Mouse (Mus musculus) Patski (cell line): ENCODE measurements around the gene Cdk2ap1. TPM values are rescaled to one million over a fixed set of nuclear protein-coding genes. Genes with fewer than 3 reads are reported as not detected.
"Not testable (repeated sequence)": the region's sequence is repeated elsewhere in the genome, so short reads cannot be mapped to it uniquely, and the experiment has no call there.

Source experiments
- ATAC-seq: fragments of 100-300 bp; one replicate; pipeline ENCODE4 v1.8.0; 2021
- CTCF ChIA-PET: fragments of 350-600 bp; sonication (Branson Sonifier 250); formaldehyde crosslinking; loops from one replicate; lab custom pipeline; 2022; ENCODE audit warnings: inconsistent platforms; lab: Charles Lee
- POLR2A ChIA-PET: fragments of 350-600 bp; sonication (Branson Sonifier 250); formaldehyde crosslinking; loops from one replicate; lab custom pipeline; 2022; ENCODE audit warnings: antibody characterized with exemption, inconsistent platforms; lab: Charles Lee
- DNase-seq: peaks from one replicate; pipeline ENCODE4 v3.0.0-alpha.2; 2011; ENCODE audit warnings: low read depth, low spot score
- H3K27me3 ChIP-seq: fragments of 371-371 bp; one replicate; pipeline ENCODE4 v1.5.1; 2021
- CTCF ChIP-seq: fragments of 100-300 bp; IDR thresholded peaks from one replicate; pipeline ENCODE4 v1.5.1; 2021
- in situ Hi-C: fragments of 300-500 bp; cut with MboI; formaldehyde crosslinking; loops from 3 replicates; pipeline ENCODE4 v1.11.1; 2018; ENCODE audit warnings: low pct_unique_long_range_greater_than_20kb, mixed read lengths
- polyA plus RNA-seq: library from polyadenylated mRNA; unstranded; gene quantifications from one replicate; pipeline ENCODE4 v1.2.3, GENCODE M21; 2021

The Cdk2ap1 gene
- polyA plus RNA-seq, 1 experiment from 2014 or later, result 231 TPM

DNA sequence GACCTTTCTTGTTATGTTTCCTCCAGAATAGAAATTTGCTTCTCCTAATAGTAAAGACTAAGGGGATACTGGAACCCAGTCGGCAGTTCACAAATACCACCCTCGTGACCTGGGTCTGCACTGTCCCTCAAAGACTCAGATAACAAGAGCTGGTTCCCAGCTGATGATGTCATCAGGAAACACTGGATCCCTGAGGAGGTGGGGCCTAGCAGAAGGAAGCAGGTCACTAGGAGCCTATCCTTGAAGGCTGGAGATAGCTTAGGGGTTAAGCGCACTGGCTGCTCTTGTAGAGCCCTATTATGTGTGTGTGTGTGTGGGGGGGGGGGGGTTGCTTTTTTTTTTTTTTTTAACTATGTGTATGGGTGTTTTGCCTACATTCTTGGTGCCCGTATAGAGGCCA lies 62.8 kb downstream of the Cdk2ap1 start:
- TF ChIP-seq CTCF, result no peak
- H3K27me3 ChIP-seq, result no peaks in the 10 kb centered on the region
- no peak for DNase-seq
- ATAC-seq, result no peak
- in situ Hi-C loops, result no loop called here
- POLR2A ChIA-PET, result no interaction called here
- CTCF ChIA-PET, result interaction anchor here (1.0 to 2.8 kb wide), 5 partner anchors 14 to 155 kb away, joined by 3 to 14 read pairs (median 5); partner anchors contain the start of genes 2810006K23Rik and Mphosph9

DNA sequence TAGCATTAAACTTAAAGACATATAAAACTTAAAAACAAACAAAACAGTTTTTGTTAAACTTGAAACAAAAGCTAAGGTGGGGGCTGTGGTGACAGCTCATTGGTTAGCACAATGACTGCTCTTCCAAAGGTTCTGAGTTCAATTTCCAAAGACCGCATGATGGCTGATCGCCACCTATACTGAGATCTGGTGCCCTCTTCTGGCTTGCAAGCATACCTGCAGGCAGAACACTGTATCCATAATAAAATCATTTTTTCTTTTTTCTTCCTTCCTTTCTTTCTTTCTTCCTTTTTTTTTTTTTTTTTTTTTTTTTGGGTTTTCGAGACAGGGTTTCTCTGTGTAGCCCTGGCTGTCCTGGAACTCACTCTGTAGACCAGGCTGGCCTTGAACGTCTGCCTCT lies 63.6 kb downstream of the Cdk2ap1 start:
- TF ChIP-seq CTCF, result peak; percentile 76
- POLR2A ChIA-PET, result interaction anchor here (0.8 kb wide), 1 partner anchor 21 kb away, joined by 3 read pairs; no protein-coding TSS in a partner anchor
- H3K27me3 ChIP-seq, ATAC-seq, DNase-seq, in situ Hi-C loops: not testable (repeated sequence)
- CTCF ChIA-PET, result interaction anchor here (0.7 to 2.8 kb wide), 7 partner anchors 9 to 137 kb away, joined by 3 to 14 read pairs (median 3); partner anchors contain the start of genes 2810006K23Rik and Mphosph9

DNA sequence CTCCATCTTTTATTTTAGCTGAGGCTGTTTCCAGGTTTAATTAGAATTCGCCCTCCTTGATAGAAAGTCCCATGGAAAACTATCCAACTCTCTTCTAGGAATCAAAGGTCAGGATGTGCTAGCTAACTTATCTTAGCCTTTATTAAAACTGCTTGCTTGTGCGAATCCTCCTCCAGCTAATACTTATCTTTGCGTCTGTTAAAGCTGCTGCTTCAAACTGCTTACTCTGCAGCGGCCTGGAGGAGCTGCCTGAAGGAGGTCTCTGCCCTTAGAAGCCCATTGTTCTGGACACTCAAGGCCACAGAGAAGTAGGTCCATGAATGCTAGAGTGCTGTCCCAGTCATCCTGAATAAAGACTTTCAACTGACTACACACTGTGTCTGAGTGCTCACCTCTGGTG lies 66.4 kb downstream of the Cdk2ap1 start:
- POLR2A ChIA-PET, result no interaction called here
- DNase-seq, result no peak
- no peak for ATAC-seq
- in situ Hi-C loops, result no loop called here
- no peak for TF ChIP-seq CTCF
- no peaks in the 10 kb centered on the region for H3K27me3 ChIP-seq
- CTCF ChIA-PET, result interaction anchor here (1.1 to 1.4 kb wide), 3 partner anchors 10 to 185 kb away, joined by 3 to 7 read pairs (median 4); no protein-coding TSS in a partner anchor

Other genes starting within 250 kb of the Cdk2ap1 start
- gene Arl6ip4, start 247.0 kb downstream of the Cdk2ap1 start, polyA plus RNA-seq, result 89.3 TPM
- 33.3 TPM for gene Pitpnm2, start 113.3 kb downstream of the Cdk2ap1 start, polyA plus RNA-seq
- gene Mphosph9, start 35.1 kb downstream of the Cdk2ap1 start, polyA plus RNA-seq, result 14.0 TPM
- gene 2810006K23Rik, start 35.0 kb downstream of the Cdk2ap1 start, polyA plus RNA-seq, result 17.0 TPM
- 59.0 TPM for gene Sbno1, start 62.9 kb upstream of the Cdk2ap1 start, polyA plus RNA-seq
- 174 TPM for gene Kmt5a, start 76.8 kb upstream of the Cdk2ap1 start, polyA plus RNA-seq
- gene Rilpl2, start 115.3 kb upstream of the Cdk2ap1 start, polyA plus RNA-seq, result 75.6 TPM
- gene Snrnp35, start 120.1 kb upstream of the Cdk2ap1 start, polyA plus RNA-seq, result 20.3 TPM
- gene Rilpl1, start 168.3 kb upstream of the Cdk2ap1 start, polyA plus RNA-seq, result 98.2 TPM
- gene Tmed2, start 177.6 kb upstream of the Cdk2ap1 start, polyA plus RNA-seq, result 361 TPM
- gene Ddx55, start 189.8 kb upstream of the Cdk2ap1 start, polyA plus RNA-seq, result 24.5 TPM
- gene Eif2b1, start 216.0 kb upstream of the Cdk2ap1 start, polyA plus RNA-seq, result 47.7 TPM
- 45.0 TPM for gene Gtf2h3, start 216.1 kb upstream of the Cdk2ap1 start, polyA plus RNA-seq